Mouse (Mus musculus): ENCODE data around the gene Gm10256. TPM values are rescaled to one million over a fixed set of nuclear protein-coding genes. Genes with fewer than 3 reads are reported as not detected.
"Not testable (repeated sequence)": the region's sequence is repeated elsewhere in the genome, so short reads cannot be mapped to it uniquely, and the experiment has no call there.

Gm10256 gene
- total RNA-seq (2014; fragmentation: Nextera tagmentation) (not detected in 2 replicates), total RNA-seq (2017) (not detected in 2 replicates)

GRCm38 (mm10) chrY:2830380-2830779 is at the start of gene Gm10256, which contains the start of gene Rbmy:
Gene Gm10256 (plus strand): TSS chrY:2830699.
Gene Rbmy (plus strand): TSS chrY:2830680.
- not testable (repeated sequence) for ATAC-seq (replicated peaks; ENCODE audit: low FRiP score, low TSS enrichment, poor library complexity, severe bottlenecking)

GRCm38 (mm10) chrY:2796105-2796504 is 34.4 kb upstream of the Gm10256 start, which contains the start of gene Gm4064:
Gene Gm4064 (minus strand): TSS chrY:2796205.
- ATAC-seq (replicated peaks; ENCODE audit: low FRiP score, low TSS enrichment, poor library complexity, severe bottlenecking) = not testable (repeated sequence)

- ATAC-seq (replicated peaks; ENCODE audit: low FRiP score, low TSS enrichment, poor library complexity, severe bottlenecking) = not testable (repeated sequence)
Observed at GRCm38 (mm10) chrY:2900689-2901088, 70.2 kb downstream of the Gm10256 start, which contains the start of gene Gm10352. Gene Gm10352 (plus strand): TSS chrY:2900989.

Other genes with a start within 250 kb of the Gm10256 start
- gene H2al2c, start 231.6 kb upstream of the Gm10256 start, total RNA-seq (2014; fragmentation: Nextera tagmentation) = not detected in 2 replicates
- gene H2al2c, start 231.6 kb upstream of the Gm10256 start, total RNA-seq (2017) = not detected in 2 replicates
- not detected in 2 replicates for gene Sry, start 167.0 kb upstream of the Gm10256 start, total RNA-seq (2014; fragmentation: Nextera tagmentation)
- gene Sry, start 167.0 kb upstream of the Gm10256 start, total RNA-seq (2017) = not detected in 2 replicates
- not detected in 2 replicates for gene H2al2b, start 110.0 kb upstream of the Gm10256 start, total RNA-seq (2014; fragmentation: Nextera tagmentation)
- not detected in 2 replicates for gene H2al2b, start 110.0 kb upstream of the Gm10256 start, total RNA-seq (2017)
- gene Gm4064, start 34.5 kb upstream of the Gm10256 start, total RNA-seq (2014; fragmentation: Nextera tagmentation) = not detected in 2 replicates
- gene Gm4064, start 34.5 kb upstream of the Gm10256 start, total RNA-seq (2017) = not detected in 2 replicates
- not detected in 2 replicates for gene Rbmy, start within 50 bp of the Gm10256 start, total RNA-seq (2014; fragmentation: Nextera tagmentation)
- gene Rbmy, start within 50 bp of the Gm10256 start, total RNA-seq (2017) = not detected in 2 replicates
- not detected in 2 replicates for gene Gm10352, start 70.3 kb downstream of the Gm10256 start, total RNA-seq (2014; fragmentation: Nextera tagmentation)
- gene Gm10352, start 70.3 kb downstream of the Gm10256 start, total RNA-seq (2017) = not detected in 2 replicates
- gene Gm29289, start 101.9 kb downstream of the Gm10256 start, total RNA-seq (2014; fragmentation: Nextera tagmentation) = not detected in 2 replicates
- gene Gm29289, start 101.9 kb downstream of the Gm10256 start, total RNA-seq (2017) = not detected in 2 replicates